Mouse (Mus musculus): Measurements from ENCODE around the gene Wrap53.

Wrap53 gene

DNA sequence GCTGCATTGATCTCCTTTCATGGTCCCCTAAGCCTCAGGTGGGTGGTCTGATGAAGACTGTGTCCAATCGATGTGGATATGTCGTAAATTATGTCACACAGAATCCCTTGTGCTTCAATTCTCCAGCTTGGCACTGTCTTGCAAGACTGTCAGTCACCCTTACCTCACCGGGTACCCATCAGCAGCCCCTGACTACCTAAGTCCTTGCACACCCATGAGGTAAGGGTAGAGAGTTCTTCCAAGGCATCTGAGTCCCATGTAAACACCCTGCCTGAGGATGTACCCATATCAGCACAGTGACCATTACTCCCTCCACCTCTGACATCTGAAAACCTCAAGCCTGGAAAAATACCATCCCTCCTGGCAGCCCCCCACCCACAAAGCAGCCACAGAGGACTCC lies 24.3 kb upstream of the Wrap53 start:
- in situ Hi-C loops (cut with MboI; ENCODE audit: unreplicated experiment in 2 of 2) = no loop called here

DNA sequence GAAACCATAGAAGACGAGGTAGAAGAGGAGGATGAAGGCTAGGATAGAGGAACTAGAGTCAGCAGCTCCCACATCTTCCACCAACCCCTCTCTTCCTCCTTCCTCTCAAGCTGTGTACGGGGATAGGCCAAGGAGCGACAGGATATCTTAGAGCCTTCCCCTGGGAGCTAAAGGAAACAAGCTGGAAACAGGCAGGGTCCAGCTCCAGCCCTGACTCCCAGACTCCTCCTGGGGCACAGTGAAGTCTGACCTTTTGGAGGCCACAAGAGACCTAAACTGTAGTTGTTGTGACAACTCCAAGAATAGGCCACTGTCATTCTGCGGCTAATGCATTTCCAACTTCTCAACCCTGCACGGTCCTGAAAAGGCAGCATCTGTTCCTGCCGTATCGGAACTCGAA lies 23.5 kb upstream of the Wrap53 start:
- in situ Hi-C loops (cut with MboI; ENCODE audit: unreplicated experiment in 2 of 2) = no loop called here

DNA sequence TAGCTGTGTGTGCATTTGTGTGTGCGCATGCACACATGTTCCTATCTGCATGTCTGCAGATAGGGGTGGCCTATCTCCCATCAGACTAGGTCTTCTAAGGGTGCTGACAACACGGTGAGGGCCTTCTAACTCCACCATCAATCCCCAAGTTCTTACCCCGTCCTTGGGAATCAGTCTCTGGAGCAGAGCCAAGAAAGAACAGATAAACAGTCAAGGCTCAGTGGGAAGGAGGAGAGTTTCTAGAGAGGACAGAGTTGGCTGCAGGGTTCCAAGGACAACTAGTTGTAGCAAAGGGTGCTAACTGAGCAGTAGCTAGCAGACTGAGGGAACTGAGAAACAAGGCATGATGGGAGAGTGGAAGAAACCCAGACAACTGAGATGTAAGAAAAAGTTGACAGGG lies 21.7 kb upstream of the Wrap53 start:
- in situ Hi-C loops (cut with MboI; ENCODE audit: unreplicated experiment in 2 of 2) = no loop called here

DNA sequence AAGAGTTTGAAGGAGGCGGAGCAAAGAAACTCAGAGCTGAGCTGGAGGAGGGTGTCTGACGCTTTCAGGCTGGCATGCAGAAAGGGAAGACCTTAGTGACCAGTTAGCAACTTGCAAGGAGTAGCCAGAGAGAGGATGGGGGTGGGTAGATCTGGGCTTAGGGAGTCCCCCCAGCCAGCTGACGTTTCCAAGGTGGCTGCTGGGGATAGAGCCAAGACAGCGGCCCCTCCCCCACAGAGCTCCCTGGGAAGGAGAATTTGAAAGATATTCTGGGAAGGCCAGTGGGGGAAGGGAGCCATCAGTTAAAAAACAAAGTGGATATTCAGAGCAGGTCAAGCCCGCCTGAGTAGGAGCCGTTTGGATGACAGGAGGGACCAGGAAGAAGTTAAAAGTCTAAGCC lies 20.0 kb upstream of the Wrap53 start:
- in situ Hi-C loops (cut with MboI; ENCODE audit: unreplicated experiment in 2 of 2) = no loop called here

DNA sequence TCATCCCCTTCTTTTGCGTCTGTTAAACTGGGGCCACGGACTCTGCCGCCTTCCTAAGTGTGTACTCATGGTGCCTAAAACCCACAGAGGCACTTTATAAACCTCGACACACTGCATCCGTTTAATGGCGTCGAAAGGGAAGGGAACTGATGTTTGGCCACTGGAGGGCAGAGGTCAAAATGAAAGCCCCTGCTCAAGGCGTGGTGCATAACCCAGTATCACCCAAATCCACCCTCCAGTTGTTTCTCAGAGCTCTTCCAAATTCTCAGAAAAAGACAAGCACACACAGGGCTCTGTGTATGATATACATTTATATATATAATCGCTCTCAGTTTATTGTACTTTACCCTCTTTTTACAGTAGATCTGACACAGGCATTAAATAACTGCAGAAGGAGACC lies 19.4 kb upstream of the Wrap53 start:
- in situ Hi-C loops (cut with MboI; ENCODE audit: unreplicated experiment in 2 of 2) = no loop called here

DNA sequence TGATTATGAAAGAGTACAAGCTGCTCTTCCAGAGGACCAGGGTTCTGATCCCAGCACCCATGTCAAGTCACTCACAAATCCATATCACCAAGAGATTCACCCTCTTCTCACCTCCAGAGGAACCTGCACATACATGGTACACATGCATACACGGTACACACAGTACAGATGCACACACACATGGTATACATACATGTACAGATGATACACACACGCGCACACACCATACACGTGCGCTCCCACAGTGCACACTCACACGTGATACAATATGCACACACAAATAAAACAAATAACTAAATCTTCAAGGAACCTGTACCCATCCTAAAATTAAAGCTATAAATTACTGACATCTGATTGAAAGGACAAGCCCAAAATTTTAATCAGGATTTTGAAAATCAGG lies 14.8 kb upstream of the Wrap53 start:
- in situ Hi-C loops (cut with MboI; ENCODE audit: unreplicated experiment in 2 of 2) = no loop called here

DNA sequence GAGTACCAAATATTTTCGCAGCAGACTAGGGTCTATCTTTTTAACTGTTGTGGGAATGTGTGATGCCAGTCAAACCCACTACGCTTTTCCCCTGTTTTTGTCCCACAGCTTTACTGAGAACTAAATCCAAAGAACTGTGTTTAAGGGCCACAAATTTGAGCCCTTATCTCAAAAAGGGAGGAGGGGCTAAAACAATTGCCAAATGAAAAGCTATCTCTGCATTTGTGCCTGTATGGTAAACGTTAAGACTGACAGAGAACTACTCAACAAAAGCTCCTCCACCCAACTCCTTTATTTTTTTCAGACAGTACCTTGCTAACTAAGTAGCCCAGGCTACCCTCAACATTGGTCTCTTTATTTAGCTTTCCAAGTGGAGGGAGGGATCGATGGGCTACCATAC lies 12.7 kb upstream of the Wrap53 start:
- in situ Hi-C loops (cut with MboI; ENCODE audit: unreplicated experiment in 2 of 2) = no loop called here

DNA sequence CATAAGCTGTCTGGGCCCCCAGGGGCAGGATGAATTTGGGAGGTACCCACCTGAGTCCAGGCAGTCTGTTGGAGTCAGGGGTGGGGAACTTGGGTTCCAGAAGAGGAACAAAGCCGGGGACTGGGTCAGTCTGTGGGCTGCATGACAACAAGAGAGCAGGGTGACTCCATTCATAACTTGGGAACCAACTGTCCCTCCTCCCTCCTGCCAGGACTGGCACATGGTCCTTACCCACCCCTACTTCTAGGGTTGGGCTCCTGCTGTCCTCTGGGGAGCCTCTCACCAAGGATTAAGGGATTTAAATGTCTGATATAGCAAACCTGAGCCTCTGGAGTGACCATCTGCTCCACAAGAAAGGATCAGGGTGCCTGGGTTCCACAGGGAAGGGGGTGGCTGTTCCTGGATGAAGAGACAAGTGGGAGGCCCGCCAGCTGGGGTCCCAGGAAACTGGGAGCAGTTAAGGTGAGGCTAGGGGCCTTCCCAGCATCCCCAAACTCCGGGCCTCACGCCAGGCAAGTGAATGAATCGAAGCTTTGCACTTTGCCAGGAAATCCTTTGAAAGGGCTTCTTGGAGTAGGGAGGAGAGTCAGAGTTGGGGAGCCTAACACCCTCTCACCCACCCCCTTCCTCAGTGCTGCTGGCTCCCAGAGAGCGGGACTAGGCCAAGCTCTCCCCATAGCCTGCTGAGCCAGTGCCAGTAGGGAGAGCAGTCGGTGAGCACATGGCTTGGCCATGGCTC lies 12.0 kb upstream of the Wrap53 start:
- in situ Hi-C loops (cut with MboI; ENCODE audit: unreplicated experiment in 2 of 2) = no loop called here

DNA sequence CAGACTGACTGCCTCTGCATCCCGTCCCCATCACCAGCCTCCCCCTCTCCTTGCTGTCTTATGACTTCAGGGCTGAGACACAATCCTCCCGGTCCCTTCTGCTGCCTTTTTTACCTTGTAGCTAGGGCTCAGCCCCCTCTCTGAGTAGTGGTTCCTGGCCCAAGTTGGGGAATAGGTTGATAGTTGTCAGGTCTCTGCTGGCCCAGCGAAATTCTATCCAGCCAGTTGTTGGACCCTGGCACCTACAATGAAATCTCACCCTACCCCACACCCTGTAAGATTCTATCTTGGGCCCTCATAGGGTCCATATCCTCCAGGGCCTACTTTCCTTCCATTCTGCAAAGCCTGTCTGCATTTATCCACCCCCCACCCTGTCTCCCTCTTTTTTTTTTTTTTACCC lies 11.4 kb upstream of the Wrap53 start:
- in situ Hi-C loops (cut with MboI; ENCODE audit: unreplicated experiment in 2 of 2) = no loop called here

DNA sequence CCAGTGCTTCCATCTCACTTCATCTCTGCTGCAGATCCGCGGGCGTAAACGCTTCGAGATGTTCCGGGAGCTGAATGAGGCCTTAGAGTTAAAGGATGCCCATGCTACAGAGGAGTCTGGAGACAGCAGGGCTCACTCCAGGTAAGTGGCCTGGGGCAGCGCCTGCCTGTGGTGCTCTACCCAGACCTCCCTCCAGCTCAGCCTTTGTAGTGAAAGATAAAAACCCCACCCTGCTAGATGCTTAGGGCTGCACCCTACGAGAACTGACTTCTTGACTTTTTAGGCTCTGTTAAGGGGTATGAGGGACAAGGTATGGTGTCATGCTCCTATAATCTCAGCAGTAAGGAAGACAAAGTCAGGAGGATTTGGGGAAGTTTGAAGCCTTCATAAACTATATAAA lies 10.6 kb upstream of the Wrap53 start:
- in situ Hi-C loops (cut with MboI; ENCODE audit: unreplicated experiment in 2 of 2) = no loop called here

DNA sequence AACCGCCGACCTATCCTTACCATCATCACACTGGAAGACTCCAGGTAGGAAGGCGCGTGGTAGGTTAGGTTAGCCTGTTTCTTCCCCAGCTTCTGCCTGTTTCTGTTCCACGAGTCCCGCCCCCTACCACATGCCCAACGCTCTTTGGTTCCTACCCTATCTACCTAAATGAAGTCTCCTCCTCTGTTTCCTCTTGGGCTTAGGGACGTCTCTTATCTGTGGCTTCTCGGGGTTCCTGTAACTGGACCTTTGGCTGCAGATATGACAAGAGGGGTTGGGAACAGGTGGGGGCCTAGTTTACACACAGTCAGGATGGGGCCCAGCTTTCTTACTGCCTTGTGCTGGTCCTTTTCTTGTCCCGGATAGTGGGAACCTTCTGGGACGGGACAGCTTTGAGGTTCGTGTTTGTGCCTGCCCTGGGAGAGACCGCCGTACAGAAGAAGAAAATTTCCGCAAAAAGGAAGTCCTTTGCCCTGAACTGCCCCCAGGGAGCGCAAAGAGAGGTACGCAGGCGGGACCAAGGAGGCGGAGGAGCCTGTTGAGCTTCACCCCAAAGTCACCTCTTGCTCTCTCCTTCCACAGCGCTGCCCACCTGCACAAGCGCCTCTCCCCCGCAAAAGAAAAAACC lies 9.3 kb upstream of the Wrap53 start:
- in situ Hi-C loops (cut with MboI; ENCODE audit: unreplicated experiment in 2 of 2) = no loop called here

DNA sequence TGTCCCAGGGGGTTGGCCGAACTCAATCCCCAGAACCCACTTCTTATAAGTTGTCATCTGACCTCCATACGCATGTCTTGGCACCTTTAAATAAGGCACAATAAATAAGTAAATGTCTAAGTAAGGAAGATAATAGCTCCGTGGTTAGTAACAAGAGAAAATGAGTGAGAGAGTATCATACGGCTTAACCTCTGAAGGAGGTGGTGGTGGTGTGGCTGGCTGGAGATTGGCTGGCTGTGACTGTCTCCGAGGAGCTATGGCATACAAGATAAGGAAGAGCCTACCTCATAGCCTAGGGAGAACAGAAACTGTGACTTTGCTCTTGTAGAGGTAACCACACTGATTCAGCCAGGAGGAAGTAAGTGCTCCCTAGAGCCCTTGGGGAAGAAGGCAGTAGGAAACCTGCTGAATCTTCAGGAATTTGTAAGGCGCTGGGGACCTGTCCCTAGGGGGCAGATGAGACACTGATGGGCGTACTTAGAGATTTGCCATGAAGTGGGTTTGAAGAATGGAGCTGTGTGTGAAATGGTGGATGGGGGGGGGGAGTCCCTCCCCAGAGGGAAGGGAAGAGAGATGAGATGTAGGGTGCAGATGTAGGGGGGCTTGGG lies 5.8 kb upstream of the Wrap53 start:
- in situ Hi-C loops (cut with MboI; ENCODE audit: unreplicated experiment in 2 of 2) = no loop called here

DNA sequence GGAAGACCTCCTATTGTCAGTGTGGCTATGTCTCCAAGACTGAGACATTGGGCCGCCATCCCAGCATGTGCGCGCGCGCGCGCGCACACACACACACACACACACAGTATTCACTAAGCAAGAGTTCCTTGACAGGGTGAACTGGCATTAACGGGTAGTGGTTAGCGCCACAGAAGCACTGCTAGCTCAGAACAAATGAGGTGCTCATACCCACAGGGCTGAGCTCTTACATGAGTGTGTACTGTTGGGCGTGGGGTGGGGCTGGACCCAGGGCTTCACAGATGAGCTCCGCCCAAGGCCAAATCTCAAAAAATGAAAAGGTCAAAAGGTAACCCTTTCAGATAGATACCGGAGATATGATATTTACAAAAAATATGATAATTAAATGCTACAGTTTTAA lies 4.9 kb upstream of the Wrap53 start:
- in situ Hi-C loops (cut with MboI; ENCODE audit: unreplicated experiment in 2 of 2) = no loop called here

DNA sequence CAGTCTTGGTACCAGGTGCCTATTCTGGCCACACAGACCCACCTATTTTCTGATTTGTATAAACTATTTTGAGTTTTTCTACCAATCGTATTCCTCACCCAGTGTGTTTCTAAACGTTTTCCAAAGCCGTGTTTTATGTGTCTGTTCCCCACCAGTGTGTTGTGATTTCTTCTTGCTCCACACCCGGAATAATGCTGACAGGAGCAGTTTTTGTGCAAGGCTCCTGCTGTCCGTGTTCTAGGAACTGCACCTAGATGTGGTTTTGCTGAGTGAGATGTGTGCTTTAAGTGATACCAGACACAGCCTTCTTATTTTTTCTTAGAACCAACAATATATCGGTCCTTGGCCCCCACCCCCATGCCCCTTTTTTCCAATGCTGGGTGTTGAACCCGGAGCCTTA lies 4.0 kb upstream of the Wrap53 start:
- in situ Hi-C loops (cut with MboI; ENCODE audit: unreplicated experiment in 2 of 2) = no loop called here

DNA sequence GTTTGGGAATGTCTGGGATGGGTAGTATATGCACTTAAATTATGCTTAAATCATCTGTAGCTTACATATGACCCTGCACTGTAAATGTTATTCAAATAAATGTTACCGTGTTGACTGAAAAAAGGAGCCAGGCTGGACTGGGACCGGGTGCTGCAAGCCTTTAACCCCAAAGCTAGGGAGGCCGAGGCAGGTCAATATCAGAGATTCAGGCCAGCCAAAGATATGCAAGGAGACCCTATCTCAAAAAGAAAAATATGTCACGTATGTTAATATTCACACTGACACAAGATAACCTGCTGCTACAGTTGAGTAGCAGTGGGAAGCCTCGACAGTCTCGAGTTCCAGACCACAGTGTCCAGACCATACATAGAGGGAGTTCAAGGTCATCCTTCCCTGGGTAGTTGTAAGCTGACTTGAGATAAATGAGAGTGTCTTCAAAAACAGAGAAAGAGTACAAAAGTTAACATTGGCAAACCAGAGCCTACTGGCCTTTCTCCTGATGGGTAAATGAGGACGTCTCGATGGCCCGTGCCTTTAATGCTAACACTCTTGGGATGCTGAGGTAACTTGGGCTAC lies 2.3 kb upstream of the Wrap53 start:
- in situ Hi-C loops (cut with MboI; ENCODE audit: unreplicated experiment in 2 of 2) = no loop called here

DNA sequence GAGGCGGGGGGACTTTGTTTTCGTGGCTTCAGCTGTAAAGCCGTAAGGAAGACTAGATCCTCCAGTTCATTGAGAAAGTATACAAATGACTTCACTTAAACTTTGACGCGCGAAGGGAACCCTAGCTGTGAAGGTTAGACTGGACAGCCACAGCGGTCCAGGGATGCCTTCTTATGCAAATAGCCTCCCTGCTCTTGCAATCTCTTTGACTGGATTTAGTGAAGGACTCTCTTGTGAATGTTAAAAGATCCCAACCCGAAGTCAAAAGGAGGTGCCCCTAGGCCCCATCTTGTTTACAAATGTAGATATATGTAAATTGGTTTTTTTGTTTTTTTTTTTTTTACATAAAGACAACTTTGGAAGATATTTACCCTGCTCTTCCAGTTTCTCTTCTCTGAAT lies 1.8 kb upstream of the Wrap53 start:
- in situ Hi-C loops (cut with MboI; ENCODE audit: unreplicated experiment in 2 of 2) = no loop called here

DNA sequence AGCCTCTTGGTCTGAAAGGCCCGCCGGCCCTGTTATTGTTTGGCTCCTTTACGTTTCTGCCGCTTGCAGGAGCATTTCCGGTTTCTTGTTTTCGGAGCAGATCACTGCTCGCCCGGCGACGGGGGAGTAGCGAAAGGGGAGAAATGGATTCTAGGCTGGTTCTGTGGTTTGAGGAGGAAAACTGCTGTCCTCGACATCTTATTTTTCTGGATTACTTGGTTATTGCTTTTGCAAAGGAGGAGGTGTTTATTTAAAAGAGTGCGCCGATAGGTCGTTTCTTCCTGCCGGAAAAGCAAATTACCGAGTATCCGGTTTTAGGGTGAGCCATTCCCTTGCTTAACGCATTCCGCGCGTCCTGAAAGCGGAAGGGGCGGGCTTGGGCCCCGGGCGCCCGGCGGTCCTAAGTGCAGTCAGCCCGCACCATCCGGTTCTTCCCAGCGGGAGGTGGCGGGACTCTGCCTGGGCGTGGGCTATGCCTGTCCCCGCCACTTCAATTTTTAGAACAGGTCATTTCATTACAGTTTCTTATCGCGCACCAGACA lies 1.2 kb upstream of the Wrap53 start:
- in situ Hi-C loops (cut with MboI; ENCODE audit: unreplicated experiment in 2 of 2) = no loop called here

DNA sequence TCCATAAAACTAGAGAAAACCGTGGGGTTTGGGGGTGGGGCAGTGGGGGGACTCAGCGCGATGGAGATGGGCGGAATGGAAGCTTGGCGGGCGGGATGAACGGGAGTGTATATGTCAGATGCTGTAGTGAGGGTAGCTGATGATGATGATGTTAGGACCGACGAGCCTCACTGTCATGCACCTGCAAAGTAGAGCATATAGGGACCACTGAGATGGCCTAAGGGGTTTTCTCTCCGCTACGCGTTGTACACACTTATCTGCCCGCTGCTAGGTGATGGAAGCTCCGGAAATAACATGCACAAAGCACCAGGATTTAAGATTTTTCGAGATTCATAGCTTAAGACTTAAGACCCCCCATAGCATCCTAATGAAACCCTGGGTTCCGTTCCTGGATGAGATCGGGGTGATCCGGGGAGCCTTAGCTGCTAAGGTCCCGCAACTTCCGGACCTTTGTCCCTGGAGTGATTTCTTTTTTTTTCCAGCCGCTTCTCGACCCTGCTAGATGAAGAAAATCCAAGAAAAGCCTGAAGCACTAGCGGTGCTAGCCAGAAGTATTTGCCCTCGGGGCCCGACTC lies 604 bp upstream of the Wrap53 start:
- in situ Hi-C loops (cut with MboI; ENCODE audit: unreplicated experiment in 2 of 2) = no loop called here

DNA sequence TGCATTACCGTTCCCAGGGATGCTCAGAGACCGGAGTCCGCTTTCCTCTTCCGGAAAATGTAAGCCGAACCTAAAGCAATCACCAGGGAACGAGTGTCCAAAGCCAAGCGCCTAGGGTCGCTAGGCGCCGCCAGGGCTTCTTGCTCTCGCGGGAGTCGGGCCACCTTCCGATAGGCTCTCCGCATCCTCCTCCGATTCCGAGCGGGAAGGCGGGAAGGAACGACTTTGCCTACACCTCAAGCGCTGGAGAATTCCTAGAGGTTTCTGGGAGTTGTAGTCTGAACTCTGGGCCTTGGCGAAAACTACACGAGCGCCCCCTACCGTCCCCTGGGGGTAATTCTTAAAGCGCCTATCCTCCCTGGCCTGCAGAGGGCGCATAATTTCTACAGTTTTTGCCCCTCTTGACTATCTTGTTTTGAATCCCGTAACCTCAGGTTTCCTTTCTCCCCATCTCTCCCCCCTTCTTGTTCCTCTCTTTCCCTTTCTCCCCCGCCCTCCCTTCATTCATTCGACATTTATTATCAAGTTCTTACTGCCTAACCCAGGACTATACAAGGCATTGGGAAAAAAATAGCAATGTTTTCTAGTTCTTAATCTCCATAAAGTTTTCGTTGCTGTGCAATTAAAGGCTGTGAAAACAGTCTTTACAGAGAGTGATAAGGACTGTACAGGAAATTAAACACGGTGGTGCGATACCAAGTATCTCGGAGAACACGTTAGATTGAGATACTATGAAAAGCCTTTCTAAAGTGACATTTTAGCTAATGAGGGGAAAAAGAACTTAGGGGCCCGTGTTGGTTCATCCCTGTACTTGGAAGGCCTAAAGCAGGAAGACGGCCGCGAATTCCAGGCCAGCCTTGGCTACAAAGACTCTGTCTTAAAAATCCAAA lies 682 bp downstream of the Wrap53 start:
- in situ Hi-C loops (cut with MboI; ENCODE audit: unreplicated experiment in 2 of 2) = loop anchor here (5.0 kb wide), 1 partner anchor 33 kb away; no protein-coding TSS in a partner anchor

DNA sequence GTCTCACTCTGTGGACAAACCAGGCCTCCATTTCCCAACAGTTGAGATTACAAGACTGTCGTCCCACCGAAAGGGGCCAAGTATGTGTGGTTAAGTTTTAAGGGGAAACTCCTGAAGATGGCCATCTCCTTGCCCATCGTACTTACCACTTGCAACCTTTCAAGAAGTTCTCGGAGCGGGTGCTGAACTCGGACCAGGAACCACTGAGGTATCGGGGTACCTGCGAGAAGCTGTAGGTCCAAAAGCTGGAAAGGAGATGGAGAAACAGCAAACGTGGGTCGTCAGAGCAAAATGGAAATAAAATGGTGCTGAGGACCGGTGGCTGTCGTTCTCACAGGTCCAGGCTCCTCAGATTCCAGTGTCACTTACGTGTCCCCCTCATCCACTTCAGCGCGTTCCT lies 1.8 kb downstream of the Wrap53 start:
- in situ Hi-C loops (cut with MboI; ENCODE audit: unreplicated experiment in 2 of 2) = loop anchor here (5.0 kb wide), 1 partner anchor 34 kb away; no protein-coding TSS in a partner anchor
